Mouse (Mus musculus) macrophage (primary cell): ENCODE results near the gene Msi2. TPM values are rescaled to one million over a fixed set of nuclear protein-coding genes. Genes with fewer than 3 reads are reported as not detected.

ENCODE experiments used
- H3K27ac ChIP-seq: fragments of 350-480 bp; formaldehyde crosslinking; 2 replicates; pipeline ENCODE4 v1.9.0; 2021
- H3K36me3 ChIP-seq: fragments of 350-480 bp; formaldehyde crosslinking; 2 replicates; pipeline ENCODE4 v1.9.0; 2021; ENCODE audit errors: inconsistent target
- H3K4me3 ChIP-seq: fragments of 350-480 bp; formaldehyde crosslinking; 2 replicates; pipeline ENCODE4 v1.9.0; 2021; ENCODE audit errors: inconsistent target
- H3K79me2 ChIP-seq: fragments of 350-480 bp; formaldehyde crosslinking; 2 replicates; pipeline ENCODE4 v1.9.0; 2021; ENCODE audit errors: inconsistent target
- WGBS: methylation state at CpG from one replicate; pipeline ENCODE4 v1.1.7; 2026; ENCODE audit warnings: inconsistent platforms; ENCODE audit not compliant: missing documents; 5-methylcytosine and 5-hydroxymethylcytosine counted together
- polyA plus RNA-seq: library from polyadenylated mRNA; stranded (reverse); fragments of 250-400 nt; gene quantifications from 3 replicates; pipeline ENCODE4 v1.2.4, GENCODE M21; 2018; ENCODE audit warnings: inconsistent platforms

Gene Msi2
- polyA plus RNA-seq, 1 experiment from 2014 or later: 5.2 TPM

DNA sequence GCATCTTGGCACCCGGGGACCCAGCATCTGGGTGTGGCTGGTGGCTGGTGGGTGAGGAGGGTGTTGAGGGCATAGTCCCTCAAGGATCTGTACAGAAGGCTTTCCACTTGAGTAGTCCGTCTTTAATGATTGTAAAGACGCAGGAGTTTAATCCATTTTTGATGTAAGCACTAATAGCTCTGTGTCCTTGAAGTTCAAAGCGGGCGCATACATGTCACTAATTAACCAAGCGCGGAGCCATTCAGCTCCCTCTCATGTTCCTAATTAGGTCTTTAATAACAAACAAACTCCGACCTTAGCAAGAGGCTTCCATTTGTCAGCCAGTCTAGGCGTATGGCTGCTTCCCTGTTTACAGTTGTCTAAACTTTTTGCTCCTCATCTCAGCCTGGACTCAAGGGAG, 363.5 kb downstream of the Msi2 start:
- H3K27ac ChIP-seq: no peak overlapping the region
- H3K36me3 ChIP-seq: no peaks in the 10 kb centered on the region
- H3K4me3 ChIP-seq: no peak overlapping the region
- 96% methylated on average over 9 of the region's 9 CpGs for WGBS
- no peaks in the 10 kb centered on the region for H3K79me2 ChIP-seq

DNA sequence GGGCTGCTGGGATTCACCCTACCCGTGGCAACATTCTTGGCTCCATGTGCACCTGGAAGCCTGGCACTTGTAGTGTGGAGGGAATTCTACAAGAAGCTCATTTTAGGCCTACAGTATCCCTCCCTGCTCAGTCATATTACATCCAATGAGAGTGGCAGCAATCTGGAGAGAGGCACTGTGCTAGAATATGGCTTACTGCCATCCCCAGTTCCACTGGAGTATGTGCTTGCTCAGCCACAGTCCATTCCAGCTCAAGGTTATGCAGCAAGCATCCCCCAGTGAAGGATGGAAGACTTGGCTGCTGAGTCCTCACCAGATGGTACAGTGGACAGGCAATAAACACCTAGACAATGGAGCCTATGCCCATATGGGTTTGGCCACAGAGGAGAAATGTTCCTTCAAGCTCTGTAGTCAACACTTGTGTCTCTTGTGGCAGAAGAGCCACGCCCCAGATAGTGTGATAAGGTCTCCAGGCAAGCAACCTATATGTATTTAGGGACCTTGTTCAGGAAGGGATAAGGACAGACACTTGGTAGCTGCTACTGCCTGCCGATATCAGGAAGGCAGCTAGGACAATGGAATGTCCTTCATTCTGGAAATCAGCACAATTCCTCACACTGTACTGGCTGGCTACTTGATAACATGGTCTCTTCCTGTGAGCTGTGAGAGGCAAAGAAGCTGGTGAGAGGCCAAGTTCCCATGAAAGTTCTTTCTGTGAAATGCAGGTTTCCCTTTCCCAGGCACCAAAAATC, 366.4 kb downstream of the Msi2 start:
- Histone ChIP-seq H3K4me3 (no peak overlapping the region), H3K79me2 (no peaks in the 10 kb centered on the region), H3K36me3 (no peaks in the 10 kb centered on the region), H3K27ac (no peak overlapping the region)
- WGBS: 97% methylated on average over 3 of the region's 3 CpGs

DNA sequence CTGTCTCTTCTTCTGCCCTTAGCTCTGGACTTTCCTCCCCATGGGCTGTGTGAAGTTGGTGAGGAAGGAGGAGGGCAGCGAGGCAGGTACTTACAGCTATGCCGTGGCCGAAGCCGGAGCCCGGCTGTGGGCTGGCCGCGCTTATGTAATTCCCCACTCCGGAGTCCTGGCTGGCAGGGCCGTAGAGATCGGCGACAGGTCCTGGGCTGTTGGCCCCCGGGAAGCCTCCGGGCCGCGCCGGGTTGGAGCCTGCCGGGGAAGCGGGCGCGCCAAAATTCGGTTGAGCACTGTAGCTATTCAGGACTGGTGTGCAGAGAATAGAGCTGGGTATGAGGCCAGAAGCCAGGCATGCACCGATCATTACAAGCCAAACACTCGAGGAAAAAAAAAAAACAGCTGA, 369.6 kb downstream of the Msi2 start:
- 96% methylated on average over 23 of the region's 23 CpGs for WGBS
- no peaks in the 10 kb centered on the region for H3K36me3 ChIP-seq
- H3K79me2 ChIP-seq: no peaks in the 10 kb centered on the region
- H3K4me3 ChIP-seq: no peak overlapping the region
- H3K27ac ChIP-seq: no peak overlapping the region

DNA sequence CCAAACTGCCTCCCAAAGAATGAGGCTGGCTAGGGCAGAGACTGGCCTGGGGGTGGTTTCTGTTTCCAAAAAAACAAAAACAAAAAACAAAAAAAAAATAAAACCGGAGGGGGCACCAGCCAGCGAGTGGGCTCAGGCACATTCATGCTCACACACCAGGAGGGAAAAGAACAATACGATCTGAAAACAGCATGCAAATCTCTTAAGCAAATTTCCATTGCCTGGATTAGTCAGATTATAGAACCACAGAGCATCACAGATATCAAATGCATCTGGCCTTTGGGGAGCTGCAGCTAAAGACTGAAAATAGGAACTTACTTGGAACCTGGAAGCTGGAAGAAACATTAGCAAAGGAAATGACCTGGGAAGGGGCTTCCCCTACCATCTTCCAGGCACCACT, 370.3 kb downstream of the Msi2 start:
- WGBS: 86% methylated on average over 3 of the region's 3 CpGs
- H3K79me2 ChIP-seq: no peaks in the 10 kb centered on the region
- H3K4me3 ChIP-seq: no peak overlapping the region
- no peak overlapping the region for H3K27ac ChIP-seq
- H3K36me3 ChIP-seq: no peaks in the 10 kb centered on the region

DNA sequence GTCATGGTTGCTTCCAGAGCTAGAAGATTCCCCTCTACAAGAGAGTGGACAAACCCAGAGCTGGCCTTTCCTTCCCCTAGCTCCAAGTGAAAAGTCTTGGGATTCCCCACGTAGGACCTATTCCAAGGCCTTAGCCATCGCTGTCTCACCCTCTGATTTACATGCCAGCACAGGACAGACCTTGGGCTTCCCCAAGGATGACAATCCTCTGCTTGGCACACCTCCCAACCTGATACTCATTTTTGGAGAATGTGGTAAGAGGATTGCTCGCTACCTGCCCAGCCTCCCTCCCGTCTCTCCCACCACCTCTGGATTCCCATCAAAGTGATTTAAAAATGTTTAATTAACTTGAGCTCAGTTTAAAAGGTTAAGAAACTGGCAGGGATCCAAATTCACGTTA, 372.2 kb downstream of the Msi2 start:
- Histone ChIP-seq H3K36me3 (no peaks in the 10 kb centered on the region), H3K27ac (no peak overlapping the region), H3K79me2 (no peaks in the 10 kb centered on the region), H3K4me3 (no peak overlapping the region)
- 90% methylated on average over 5 of the region's 5 CpGs for WGBS

DNA sequence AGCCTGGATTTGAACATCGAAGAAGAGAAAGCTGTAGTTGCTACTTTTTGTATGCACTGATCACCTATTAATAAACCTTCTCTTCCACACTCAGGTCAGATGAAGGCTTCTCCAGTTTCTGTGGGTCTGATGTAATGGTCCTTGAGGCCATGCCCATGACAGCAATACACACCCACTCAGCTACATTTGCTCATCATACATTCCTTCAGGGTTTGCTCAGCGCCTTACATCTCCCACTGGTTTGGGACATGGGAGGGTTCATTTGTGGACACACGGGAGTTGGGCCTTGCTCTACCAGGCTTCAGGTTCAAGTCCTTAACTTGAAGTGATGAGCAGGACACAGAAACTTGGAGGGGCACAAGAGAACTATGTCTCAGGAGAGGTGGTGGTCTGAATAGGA, 380.4 kb downstream of the Msi2 start:
- H3K36me3 ChIP-seq: no peaks in the 10 kb centered on the region
- no peak overlapping the region for H3K4me3 ChIP-seq
- 100% methylated on average over 3 of the region's 3 CpGs for WGBS
- no peak overlapping the region for H3K27ac ChIP-seq
- H3K79me2 ChIP-seq: no peaks in the 10 kb centered on the region

DNA sequence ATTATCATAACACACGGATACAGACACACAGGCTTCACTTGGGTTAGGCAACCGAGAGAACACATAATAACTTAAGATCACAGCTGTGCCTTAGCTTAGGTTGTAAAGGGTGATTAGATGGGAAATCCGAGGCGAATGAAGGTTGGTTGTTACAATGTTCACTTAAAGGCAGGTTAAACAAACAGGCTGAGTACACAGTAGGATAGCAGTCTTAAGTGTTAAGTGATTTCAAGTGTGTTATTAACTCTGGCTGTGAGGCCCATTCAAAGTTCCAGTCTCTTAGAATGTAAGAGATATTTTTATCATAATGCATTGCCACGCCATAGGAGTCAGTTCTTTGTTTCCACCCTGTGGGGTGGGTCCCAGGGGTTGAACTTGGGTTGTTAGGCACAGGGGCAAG, 383.4 kb downstream of the Msi2 start:
- no peak overlapping the region for H3K4me3 ChIP-seq
- no peaks in the 10 kb centered on the region for H3K36me3 ChIP-seq
- no peak overlapping the region for H3K27ac ChIP-seq
- 89% methylated on average over 5 of the region's 5 CpGs for WGBS
- H3K79me2 ChIP-seq: no peaks in the 10 kb centered on the region

DNA sequence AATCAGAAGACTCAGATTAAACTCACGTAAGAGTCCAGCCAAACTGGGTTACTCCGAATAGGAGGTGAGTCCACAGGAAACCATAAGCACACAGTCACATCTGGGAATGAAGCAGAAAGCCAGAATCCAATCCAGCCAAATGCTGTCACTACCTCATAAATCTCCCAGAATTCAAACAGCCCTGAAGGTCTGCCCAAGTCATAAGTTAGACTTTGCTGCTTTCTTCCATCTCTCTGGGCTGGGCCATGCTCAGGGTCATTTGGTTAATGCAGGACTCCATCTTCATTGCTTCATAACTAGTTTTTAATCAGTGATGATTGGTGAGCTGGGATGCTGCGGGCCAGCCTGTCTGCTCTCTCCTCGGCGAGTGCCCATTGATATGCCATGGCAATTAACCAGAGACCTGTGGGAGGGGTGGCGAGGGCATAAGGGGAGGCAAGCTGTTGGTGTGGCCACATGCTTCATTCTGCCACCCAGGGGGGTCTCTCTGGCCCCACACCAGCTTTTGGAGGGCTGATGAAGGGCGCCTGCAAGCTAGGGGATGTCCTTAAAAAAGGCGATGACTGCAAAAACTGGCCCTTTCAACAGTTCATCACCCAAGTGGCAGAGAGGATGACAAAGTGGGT, 385.9 kb downstream of the Msi2 start:
- H3K27ac ChIP-seq: no peak overlapping the region
- no peak overlapping the region for H3K4me3 ChIP-seq
- no peaks in the 10 kb centered on the region for H3K79me2 ChIP-seq
- 96% methylated on average over 8 of the region's 8 CpGs for WGBS
- H3K36me3 ChIP-seq: no peaks in the 10 kb centered on the region

DNA sequence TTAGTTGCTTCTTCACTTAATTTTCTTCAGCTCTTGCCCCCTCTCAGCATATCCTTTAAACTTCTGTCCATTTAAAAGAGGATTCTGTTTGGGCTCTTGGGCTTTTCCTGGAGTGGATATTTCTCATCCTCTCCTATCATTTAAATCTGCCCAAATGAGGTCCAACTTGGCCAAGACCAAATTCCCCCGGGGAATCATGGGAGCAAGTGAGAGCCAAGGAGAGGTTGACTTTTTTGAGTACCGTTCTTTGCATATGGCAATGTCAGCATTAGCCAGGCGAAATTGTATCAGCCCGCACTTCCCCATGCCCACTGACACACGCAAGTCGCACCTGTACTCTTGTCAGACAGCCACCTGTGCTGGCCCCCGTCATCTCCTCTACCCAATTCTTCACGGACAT, 386.6 kb downstream of the Msi2 start:
- no peak overlapping the region for H3K4me3 ChIP-seq
- no peak overlapping the region for H3K27ac ChIP-seq
- no peaks in the 10 kb centered on the region for H3K36me3 ChIP-seq
- no peaks in the 10 kb centered on the region for H3K79me2 ChIP-seq
- WGBS: 95% methylated on average over 8 of the region's 8 CpGs

DNA sequence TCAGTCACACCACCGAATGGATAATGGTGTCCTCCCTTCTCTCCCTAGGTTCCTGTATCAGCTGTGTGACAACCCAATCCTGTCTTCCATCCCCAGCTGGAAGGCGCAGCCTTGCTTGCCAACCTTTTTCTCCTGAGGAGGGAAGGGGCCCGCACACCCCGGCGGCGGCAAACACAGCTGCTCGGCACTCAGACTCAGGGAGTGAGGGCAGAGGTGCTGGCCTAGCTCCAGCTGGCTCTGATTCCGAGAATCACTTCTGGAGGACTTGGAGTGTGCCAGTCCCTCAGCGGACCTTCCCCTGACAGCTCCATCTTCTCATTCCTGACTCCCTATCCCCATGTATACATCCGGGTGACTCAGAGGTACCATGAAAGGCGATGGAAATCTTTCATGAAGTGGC, 387.5 kb downstream of the Msi2 start:
- H3K27ac ChIP-seq: no peak overlapping the region
- H3K36me3 ChIP-seq: no peaks in the 10 kb centered on the region
- H3K4me3 ChIP-seq: no peak overlapping the region
- WGBS: 91% methylated on average over 11 of the region's 11 CpGs
- H3K79me2 ChIP-seq: no peaks in the 10 kb centered on the region

DNA sequence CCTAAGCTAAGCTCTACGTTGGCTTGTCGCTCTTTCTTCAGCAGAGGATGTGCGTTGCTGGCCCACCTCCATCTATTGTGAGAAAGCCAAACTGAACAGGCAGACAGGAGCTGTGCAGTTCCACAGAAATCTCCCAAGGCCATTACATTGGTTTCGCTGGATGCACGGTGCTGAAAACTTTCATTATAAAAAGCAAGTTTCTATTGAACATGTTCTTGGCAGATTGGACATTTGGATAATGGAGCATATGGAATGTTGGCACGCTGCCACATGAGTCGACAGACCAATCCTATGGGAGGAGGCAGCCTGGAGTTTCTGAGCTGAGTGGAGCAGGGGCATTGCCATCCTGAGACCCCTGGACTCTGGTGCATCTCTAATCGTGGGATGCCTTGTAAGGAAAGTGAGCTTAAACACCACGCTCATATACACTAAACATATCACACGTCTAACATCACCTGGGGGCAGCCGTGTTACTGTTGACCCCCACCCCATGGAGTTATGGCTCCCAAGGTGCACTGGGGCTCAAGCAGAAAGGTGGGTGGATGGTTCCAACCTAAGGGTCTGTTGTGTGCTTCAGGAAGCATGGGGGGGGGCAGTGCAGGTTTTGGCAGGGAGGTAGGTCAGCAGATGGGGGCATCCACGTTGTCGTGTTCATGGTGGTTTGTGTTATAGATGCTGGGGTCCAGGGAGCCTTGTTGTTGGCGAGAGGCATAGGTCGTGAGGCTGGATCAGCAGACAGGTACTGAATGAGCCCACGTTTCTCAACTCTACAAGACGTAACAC, 389.3 kb downstream of the Msi2 start:
- H3K4me3 ChIP-seq: no peak overlapping the region
- H3K36me3 ChIP-seq: no peaks in the 10 kb centered on the region
- 95% methylated on average over 16 of the region's 17 CpGs for WGBS
- H3K27ac ChIP-seq: no peak overlapping the region
- H3K79me2 ChIP-seq: no peaks in the 10 kb centered on the region

DNA sequence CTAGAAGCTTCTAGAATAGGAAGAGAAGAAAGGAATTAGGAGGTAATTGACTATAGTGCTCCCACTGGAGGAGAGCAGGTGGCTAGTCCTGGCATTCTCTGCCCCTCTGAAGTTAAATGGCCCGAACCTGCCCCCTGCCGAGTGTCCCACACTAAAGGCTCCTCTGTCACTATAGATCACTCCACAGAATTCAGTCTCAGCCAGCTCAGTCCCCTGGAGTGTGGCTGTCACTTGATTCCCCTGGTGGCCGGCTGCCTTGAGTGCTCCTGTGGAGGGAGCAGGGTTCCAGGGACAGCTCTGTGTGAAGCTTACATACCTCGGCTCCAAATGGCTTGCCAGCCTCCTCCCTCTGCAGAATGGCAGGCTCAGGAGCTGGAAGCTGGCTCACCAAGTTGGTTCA, 391.3 kb downstream of the Msi2 start:
- no peaks in the 10 kb centered on the region for H3K36me3 ChIP-seq
- no peaks in the 10 kb centered on the region for H3K79me2 ChIP-seq
- no peak overlapping the region for H3K27ac ChIP-seq
- no peak overlapping the region for H3K4me3 ChIP-seq
- 54% methylated on average over 4 of the region's 4 CpGs for WGBS

DNA sequence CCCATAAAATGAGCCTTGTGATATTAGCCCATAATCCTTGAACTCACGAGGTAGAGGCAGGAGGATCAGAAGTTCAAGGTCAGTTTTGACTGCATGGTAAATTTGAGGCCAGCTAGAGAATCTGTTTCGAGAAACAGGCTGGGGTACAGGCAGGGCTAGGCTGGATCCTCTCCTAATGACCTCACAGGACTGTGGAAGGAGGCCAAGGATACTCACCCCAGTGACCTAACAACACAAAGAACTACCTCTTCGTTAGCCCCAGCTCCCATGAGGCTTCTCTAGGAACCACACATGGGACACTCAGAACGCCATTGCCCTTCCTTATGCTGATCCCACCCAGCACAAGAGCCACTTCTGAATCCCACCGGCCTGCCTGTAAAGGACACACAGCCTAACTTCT, 399.5 kb downstream of the Msi2 start:
- H3K79me2 ChIP-seq: no peaks in the 10 kb centered on the region
- no peaks in the 10 kb centered on the region for H3K36me3 ChIP-seq
- 93% methylated on average over 5 of the region's 5 CpGs for WGBS
- no peak overlapping the region for H3K27ac ChIP-seq
- H3K4me3 ChIP-seq: no peak overlapping the region

DNA sequence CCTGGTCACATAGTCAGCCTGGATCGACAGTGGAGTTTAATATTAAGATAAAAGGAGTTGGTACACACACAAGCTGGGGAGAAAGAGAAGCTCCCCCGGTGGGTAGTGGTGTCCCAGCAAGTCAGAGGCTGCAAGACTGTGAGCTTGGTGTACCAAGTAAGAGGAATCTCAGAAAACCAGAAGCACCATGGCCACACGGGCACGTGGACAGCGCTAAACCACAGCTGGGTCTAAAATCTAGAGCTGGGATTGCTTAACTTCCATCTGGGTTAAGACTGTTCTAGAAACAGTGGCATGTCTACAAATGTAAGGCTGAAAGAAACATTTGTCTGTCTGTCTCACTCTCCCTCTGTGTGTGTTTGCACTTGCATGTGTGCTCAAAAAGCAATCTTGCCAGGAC, 402.9 kb downstream of the Msi2 start:
- H3K79me2 ChIP-seq: no peaks in the 10 kb centered on the region
- no peak overlapping the region for H3K4me3 ChIP-seq
- H3K36me3 ChIP-seq: no peaks in the 10 kb centered on the region
- no peak overlapping the region for H3K27ac ChIP-seq
- 40% methylated on average over 5 of the region's 5 CpGs for WGBS

DNA sequence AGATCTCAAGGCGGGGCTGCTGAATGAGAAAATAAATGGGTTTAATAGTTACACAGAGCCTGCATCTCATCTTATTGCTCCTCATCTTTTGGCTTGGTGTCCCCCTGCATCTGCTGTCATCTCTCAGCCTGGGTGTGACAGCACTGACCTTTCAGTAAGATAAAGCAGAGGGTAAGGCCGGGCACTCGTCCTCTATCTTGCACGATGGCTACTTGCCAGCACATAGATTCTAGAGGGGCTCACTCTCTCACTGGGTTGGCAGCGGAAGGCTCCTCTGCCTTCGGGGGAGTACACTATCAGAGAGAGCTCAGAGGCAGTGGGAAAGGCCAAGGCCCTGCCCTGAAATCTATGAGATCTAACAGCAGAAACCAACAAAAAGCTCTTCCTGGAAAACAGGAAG, 403.8 kb downstream of the Msi2 start:
- Histone ChIP-seq H3K79me2 (no peaks in the 10 kb centered on the region), H3K27ac (no peak overlapping the region), H3K4me3 (no peak overlapping the region), H3K36me3 (no peaks in the 10 kb centered on the region)
- 94% methylated on average over 6 of the region's 6 CpGs for WGBS
